Mouse (Mus musculus) midbrain, postnatal 0 days (tissue): Measurements from ENCODE around the gene Grid2. TPM values are rescaled to one million over a fixed set of nuclear protein-coding genes. Genes with fewer than 3 reads are reported as not detected.

Source experiments
- ATAC-seq: fragments of 200-750 bp; cut with Nextera tagmentation; 2 replicates; pipeline ENCODE4 v1.8.0; 2017; ENCODE audit warnings: moderate number of reproducible peaks, mild to moderate bottlenecking, moderate TSS enrichment, moderate library complexity; ENCODE audit not compliant: low FRiP score
- DNase-seq: peaks from one replicate; pipeline ENCODE4 v3.0.0-alpha.2; 2015; ENCODE audit warnings: low spot score
- H3K27ac ChIP-seq: fragments of 300-500 bp; sonication (generic); 2 replicates; pipeline ENCODE4 v1.5.1; 2014; ENCODE audit warnings: low read depth, mild to moderate bottlenecking, low read length, mixed read lengths
- H3K27me3 ChIP-seq: fragments of 300-500 bp; sonication (generic); 2 replicates; pipeline ENCODE4 v1.6.1; 2014; ENCODE audit warnings: low read length, control low read depth, mixed read lengths; ENCODE audit not compliant: insufficient read depth
- H3K36me3 ChIP-seq: fragments of 300-500 bp; sonication (generic); 2 replicates; pipeline ENCODE4 v1.6.1; 2014; ENCODE audit warnings: low read length, control low read depth, mixed read lengths; ENCODE audit not compliant: insufficient read depth
- H3K4me1 ChIP-seq: fragments of 300-500 bp; sonication (generic); 2 replicates; pipeline ENCODE4 v1.6.1; 2014; ENCODE audit warnings: mild to moderate bottlenecking, control low read depth, antibody characterized with exemption, low read length, mixed read lengths; ENCODE audit not compliant: insufficient read depth
- H3K4me2 ChIP-seq: fragments of 300-500 bp; sonication (generic); 2 replicates; pipeline ENCODE4 v1.6.1; 2014; ENCODE audit warnings: low read depth, mild to moderate bottlenecking, low read length, mixed read lengths; ENCODE audit not compliant: poor library complexity, severe bottlenecking
- H3K4me3 ChIP-seq: fragments of 300-500 bp; sonication (generic); 2 replicates; pipeline ENCODE4 v1.5.1; 2014; ENCODE audit warnings: low read depth, mild to moderate bottlenecking, low read length, moderate library complexity
- H3K9ac ChIP-seq: fragments of 300-500 bp; sonication (generic); replicated peaks from 2 replicates; pipeline ENCODE4 v1.6.1; 2014; ENCODE audit warnings: mild to moderate bottlenecking, low read length, moderate library complexity, mixed read lengths; ENCODE audit not compliant: poor library complexity, severe bottlenecking
- H3K9me3 ChIP-seq: fragments of 300-500 bp; sonication (generic); 2 replicates; pipeline ENCODE4 v1.6.1; 2016; ENCODE audit warnings: low read length, control low read depth
- CTCF ChIP-seq: IDR thresholded peaks from 2 replicates; pipeline ENCODE4 v1.5.1; 2016; ENCODE audit warnings: antibody characterized with exemption, mild to moderate bottlenecking
- WGBS: fragments of 180-500 bp; shearing (Covaris S2); extraction: QIAGEN DNeasy Blood & Tissue Kit; methylation state at CpG from one replicate; pipeline ENCODE4 v1.1.7; 2014; 5-methylcytosine and 5-hydroxymethylcytosine counted together
- polyA plus RNA-seq: library from polyadenylated mRNA; unstranded; fragments of >200 nt; fragmentation: Nextera tagmentation; extraction: Ambion mirVana; gene quantifications from 2 replicates; pipeline ENCODE4 v1.2.1, GENCODE M21; 2015
- total RNA-seq: library from RNA; depleted of rRNA; stranded (reverse); fragments of >200 nt; gene quantifications from 2 replicates; pipeline ENCODE4 v1.2.3, GENCODE M21; 2014

Grid2 gene
- total and polyA plus RNA-seq, 2 experiments from 2014 or later = 15.3 to 44.8 TPM

- peaks cover 43% of the 10 kb centered on the region for H3K27me3 ChIP-seq
- H3K27ac ChIP-seq = no peak overlapping the region
- no peak for ATAC-seq
Measured at GRCm38 (mm10) chr6:64736317-64736716, 1480.6 kb downstream of the Grid2 start.

GRCm38 (mm10) chr6:64742915-64743489 is 1487.3 kb downstream of the Grid2 start:
- Histone ChIP-seq H3K9me3 (no peaks in the 10 kb centered on the region), H3K4me1 (no peaks in the 10 kb centered on the region), H3K4me3 (no peak overlapping the region), H3K27me3 (no peaks in the 10 kb centered on the region), H3K9ac (no peak overlapping the region), H3K4me2 (no peak overlapping the region), H3K27ac (no peak overlapping the region), H3K36me3 (no peaks in the 10 kb centered on the region)
- no peak for TF ChIP-seq CTCF
- WGBS = 80% methylated on average over 2 of the region's 2 CpGs
- DNase-seq (no peak), ATAC-seq (no peak)

More at GRCm38 (mm10) chr6:64736317-64736716, 1480.6 kb downstream of the Grid2 start:
- H3K9me3 ChIP-seq = no peaks in the 10 kb centered on the region
- no peak overlapping the region for H3K9ac ChIP-seq
- H3K4me2 ChIP-seq = no peak overlapping the region
- no peak for TF ChIP-seq CTCF
- WGBS = 71% methylated on average over 4 of the region's 4 CpGs
- no peaks in the 10 kb centered on the region for H3K36me3 ChIP-seq
- no peak overlapping the region for H3K4me3 ChIP-seq
- DNase-seq = no peak
- peaks cover 6% of the 10 kb centered on the region; the same call in 1 of the 2 replicates for H3K4me1 ChIP-seq
